Mouse (Mus musculus) ES-Bruce4 (cell line): Measurements from ENCODE around the gene Epb41l1.

ENCODE experiments used
- CTCF ChIP-seq: IDR thresholded peaks from one replicate; pipeline ENCODE4 v1.8.1; 2011; ENCODE audit warnings: low read depth, low read length
- EP300 ChIP-seq: IDR thresholded peaks from 2 replicates; pipeline ENCODE4 v1.6.1; 2011; ENCODE audit warnings: low read depth, low read length; ENCODE audit not compliant: insufficient read depth
- POLR2A ChIP-seq: IDR thresholded peaks from one replicate; pipeline ENCODE4 v1.8.1; 2011; ENCODE audit warnings: low read length; ENCODE audit not compliant: insufficient read depth

DNA sequence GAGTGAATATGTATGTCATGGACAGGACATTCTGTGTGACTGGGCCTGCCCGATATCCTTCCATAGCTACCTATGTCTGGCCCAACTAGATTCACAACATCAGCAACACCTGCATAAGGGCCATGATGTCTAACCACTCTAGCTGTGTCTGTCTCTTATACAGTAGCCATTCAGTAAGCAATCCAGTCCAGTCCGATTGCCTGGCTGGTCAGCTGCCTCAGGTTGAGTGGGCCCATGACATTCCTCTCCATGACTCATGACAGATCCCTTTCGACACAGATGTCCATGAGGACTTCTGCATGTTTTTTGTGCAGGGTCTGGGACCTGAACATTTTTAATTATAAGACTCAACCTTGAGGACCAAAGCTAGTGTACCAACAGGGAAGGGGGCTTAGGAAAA is 18.7 kb upstream of the Epb41l1 start:
- TF ChIP-seq CTCF (no peak), EP300 (no peak), POLR2A (no peak)
